Mouse (Mus musculus) hindbrain, embryonic 14.5 days (tissue): Measurements from ENCODE around the gene Zfp747. TPM values are rescaled to one million over a fixed set of nuclear protein-coding genes. Genes with fewer than 3 reads are reported as not detected.

Source experiments
- polyA plus RNA-seq: library from polyadenylated mRNA; unstranded; fragments of >200 nt; fragmentation: Nextera tagmentation; extraction: Ambion mirVana; gene quantifications from 2 replicates; pipeline ENCODE4 v1.2.1, GENCODE M21; 2014

Zfp747 gene
- polyA plus RNA-seq, 1 experiment from 2014 or later: 8.5 TPM

Other genes with a start within 250 kb of the Zfp747 start
- gene Spn, start 238.2 kb downstream of the Zfp747 start, polyA plus RNA-seq: not detected in 2 replicates
- 63.7 and 64.9 TPM in 2 replicates for gene Cd2bp2, start 180.0 kb downstream of the Zfp747 start, polyA plus RNA-seq
- gene Tbc1d10b, start 167.6 kb downstream of the Zfp747 start, polyA plus RNA-seq: 24.6 and 33.0 TPM in 2 replicates
- gene Mylpf, start 167.2 kb downstream of the Zfp747 start, polyA plus RNA-seq: 2.2 and 2.8 TPM in 2 replicates
- gene Zfp553, start 143.0 kb downstream of the Zfp747 start, polyA plus RNA-seq: 25.0 TPM in 2 replicates
- gene Sept1, start 142.9 kb downstream of the Zfp747 start, polyA plus RNA-seq: 8.3 and 9.2 TPM in 2 replicates
- 63.4 and 63.5 TPM in 2 replicates for gene Zfp771, start 131.8 kb downstream of the Zfp747 start, polyA plus RNA-seq
- 119 and 126 TPM in 2 replicates for gene Dctpp1, start 115.3 kb downstream of the Zfp747 start, polyA plus RNA-seq
- 76.3 and 80.6 TPM in 2 replicates for gene Sephs2, start 102.0 kb downstream of the Zfp747 start, polyA plus RNA-seq
- gene Itgal, start 79.8 kb downstream of the Zfp747 start, polyA plus RNA-seq: 0.12 and 0.46 TPM in 2 replicates
- 4.8 and 6.1 TPM in 2 replicates for gene Zfp768, start 30.5 kb downstream of the Zfp747 start, polyA plus RNA-seq
- 4.5 and 5.7 TPM in 2 replicates for gene 9130019O22Rik, start 11.1 kb upstream of the Zfp747 start, polyA plus RNA-seq
- gene E430018J23Rik, start 17.6 kb upstream of the Zfp747 start, polyA plus RNA-seq: 6.1 and 6.4 TPM in 2 replicates
- gene Zfp764, start 30.8 kb upstream of the Zfp747 start, polyA plus RNA-seq: 4.2 and 5.3 TPM in 2 replicates
- gene Zfp688, start 46.0 kb upstream of the Zfp747 start, polyA plus RNA-seq: 25.6 and 31.6 TPM in 2 replicates
- gene Zfp689, start 73.1 kb upstream of the Zfp747 start, polyA plus RNA-seq: 12.9 and 14.0 TPM in 2 replicates
- gene Prr14, start 83.6 kb upstream of the Zfp747 start, polyA plus RNA-seq: 36.1 and 37.5 TPM in 2 replicates
- gene Fbrs, start 103.1 kb upstream of the Zfp747 start, polyA plus RNA-seq: 13.6 and 15.3 TPM in 2 replicates
- 62.1 and 67.3 TPM in 2 replicates for gene Srcap, start 135.9 kb upstream of the Zfp747 start, polyA plus RNA-seq
- 15.6 TPM in 2 replicates for gene Gm42715, start 143.5 kb upstream of the Zfp747 start, polyA plus RNA-seq
- gene Tmem265, start 185.3 kb upstream of the Zfp747 start, polyA plus RNA-seq: 7.1 and 10.3 TPM in 2 replicates
- gene Phkg2, start 197.3 kb upstream of the Zfp747 start, polyA plus RNA-seq: 53.5 and 64.3 TPM in 2 replicates
- 9.2 and 9.8 TPM in 2 replicates for gene Ccdc189, start 212.5 kb upstream of the Zfp747 start, polyA plus RNA-seq
- 37.4 and 40.6 TPM in 2 replicates for gene Rnf40, start 212.7 kb upstream of the Zfp747 start, polyA plus RNA-seq
- gene Zfp629, start 239.7 kb upstream of the Zfp747 start, polyA plus RNA-seq: 22.2 and 22.9 TPM in 2 replicates